Mouse (Mus musculus) megakaryocyte, embryonic 14.5 days (primary cell): Measurements from ENCODE around the gene Slc43a1. TPM values are rescaled to one million over a fixed set of nuclear protein-coding genes. Genes with fewer than 3 reads are reported as not detected.

Experiments
- H3K27me3 ChIP-seq: replicated peaks from 2 replicates; pipeline ENCODE3; 2012; ENCODE audit warnings: inconsistent platforms
- H3K36me3 ChIP-seq: replicated peaks from 2 replicates; pipeline ENCODE3; 2012; ENCODE audit warnings: low read length, inconsistent platforms, mixed read lengths
- H3K4me1 ChIP-seq: 2 replicates; pipeline ENCODE4 v1.6.1; 2012; ENCODE audit warnings: inconsistent platforms
- H3K4me3 ChIP-seq: replicated peaks from 2 replicates; pipeline ENCODE3; 2012; ENCODE audit warnings: moderate library complexity, mild to moderate bottlenecking, inconsistent platforms
- H3K9me3 ChIP-seq: 2 replicates; pipeline ENCODE4 v1.6.1; 2012; ENCODE audit warnings: inconsistent platforms
- FLI1 ChIP-seq: IDR thresholded peaks from 2 replicates; pipeline ENCODE4 v1.6.1; 2012; ENCODE audit warnings: low read length, inconsistent platforms, mixed read lengths
- GATA1 ChIP-seq: IDR thresholded peaks from 3 replicates; pipeline ENCODE4 v1.6.1; 2012; ENCODE audit warnings: mixed read lengths, low read length, inconsistent platforms, borderline replicate concordance
- polyA plus RNA-seq: library from polyadenylated mRNA; stranded (reverse); fragments of >175 nt; gene quantifications from 2 replicates; pipeline ENCODE4 v1.2.3, GENCODE M21; 2012; ENCODE audit warnings: low replicate concordance; ENCODE audit not compliant: insufficient read depth

Slc43a1 gene
- polyA plus RNA-seq, 1 experiment = 1.8 TPM

DNA sequence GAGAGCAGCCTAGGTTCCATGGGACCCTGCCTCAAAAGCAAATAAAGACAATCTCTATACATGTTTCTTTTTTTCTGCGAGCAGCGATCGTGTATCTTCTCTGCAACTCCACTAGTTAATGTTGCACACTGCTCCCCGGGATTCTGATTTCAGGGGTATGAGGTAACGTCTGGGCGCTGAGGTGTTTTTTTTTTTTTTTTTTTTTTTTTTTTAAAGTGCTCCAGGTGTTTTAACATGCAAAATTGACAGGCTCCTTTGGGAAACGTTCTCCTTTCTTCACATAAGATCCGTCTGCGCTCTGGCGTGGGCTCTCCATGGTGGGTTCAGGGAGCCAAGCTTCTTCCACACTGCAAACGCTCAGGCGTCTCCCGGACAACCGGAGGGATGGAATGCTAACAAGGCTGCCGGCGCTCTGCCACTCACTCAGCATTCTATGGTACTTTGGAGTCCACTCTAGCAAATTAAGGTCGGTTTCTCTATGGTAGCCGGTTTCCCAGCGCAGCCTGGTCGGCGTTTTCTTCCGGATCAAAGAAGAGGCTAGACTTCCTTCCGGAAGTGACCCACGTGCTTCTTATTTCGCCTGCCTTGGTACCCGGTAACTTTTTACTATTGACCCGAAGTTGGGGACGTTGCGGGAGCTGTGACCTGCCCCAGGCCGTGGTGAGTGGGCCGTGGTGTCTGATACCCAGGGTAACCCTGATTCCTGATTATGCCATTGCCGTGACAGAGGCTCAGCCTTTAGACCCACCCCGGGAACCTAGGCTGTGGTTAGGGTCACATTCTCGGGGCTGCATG, 12.0 kb upstream of the Slc43a1 start, which contains the start of gene Timm10:
TSS of gene Timm10 (plus strand) at position 510 of the 795 bp plus-strand sequence.
- Histone ChIP-seq H3K4me1 (peaks cover 49% of the 10 kb centered on the region), H3K9me3 (no peaks in the 10 kb centered on the region), H3K36me3 (peaks cover 26% of the 10 kb centered on the region), H3K27me3 (peaks cover 11% of the 10 kb centered on the region), H3K4me3 (peak within 1 kb of the TSS; percentile 98)
- TF ChIP-seq GATA1 = no peak
- no peak for TF ChIP-seq FLI1

DNA sequence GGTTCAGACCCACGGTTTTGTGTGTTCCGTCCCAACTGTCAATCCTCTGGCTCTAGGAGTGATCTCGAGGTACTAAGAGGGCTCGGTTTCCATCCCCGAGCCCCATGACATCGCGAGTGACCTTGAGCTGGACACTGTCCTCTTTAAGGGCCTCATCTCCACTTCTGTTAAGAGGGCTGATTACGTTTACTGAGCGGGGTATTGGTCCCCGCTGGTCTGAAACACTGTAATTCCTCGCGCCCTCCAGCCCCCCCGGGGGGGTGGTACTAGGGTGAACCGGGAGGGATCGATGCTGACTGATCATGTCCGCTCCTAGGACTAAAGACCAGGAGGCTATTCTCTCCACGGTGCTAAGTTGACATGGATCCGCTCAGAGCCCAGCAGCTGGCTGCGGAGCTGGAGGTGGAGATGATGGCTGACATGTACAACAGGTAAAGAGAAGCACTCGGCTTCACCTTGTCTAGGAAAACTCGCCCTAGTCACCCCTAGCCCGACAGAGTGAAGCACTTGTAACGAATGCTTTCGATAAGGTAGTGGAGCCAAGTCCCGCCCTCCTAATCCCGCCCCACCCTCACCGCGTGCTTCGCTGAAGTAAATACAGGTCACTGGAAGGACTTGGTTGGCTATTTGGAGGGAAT, 11.2 kb upstream of the Slc43a1 start:
- peaks cover 5% of the 10 kb centered on the region for H3K27me3 ChIP-seq
- H3K9me3 ChIP-seq = no peaks in the 10 kb centered on the region
- H3K36me3 ChIP-seq = peaks cover 26% of the 10 kb centered on the region
- TF ChIP-seq FLI1 = no peak
- TF ChIP-seq GATA1 = no peak
- peaks cover 47% of the 10 kb centered on the region for H3K4me1 ChIP-seq
- peak overlapping the region; percentile 98 for H3K4me3 ChIP-seq

DNA sequence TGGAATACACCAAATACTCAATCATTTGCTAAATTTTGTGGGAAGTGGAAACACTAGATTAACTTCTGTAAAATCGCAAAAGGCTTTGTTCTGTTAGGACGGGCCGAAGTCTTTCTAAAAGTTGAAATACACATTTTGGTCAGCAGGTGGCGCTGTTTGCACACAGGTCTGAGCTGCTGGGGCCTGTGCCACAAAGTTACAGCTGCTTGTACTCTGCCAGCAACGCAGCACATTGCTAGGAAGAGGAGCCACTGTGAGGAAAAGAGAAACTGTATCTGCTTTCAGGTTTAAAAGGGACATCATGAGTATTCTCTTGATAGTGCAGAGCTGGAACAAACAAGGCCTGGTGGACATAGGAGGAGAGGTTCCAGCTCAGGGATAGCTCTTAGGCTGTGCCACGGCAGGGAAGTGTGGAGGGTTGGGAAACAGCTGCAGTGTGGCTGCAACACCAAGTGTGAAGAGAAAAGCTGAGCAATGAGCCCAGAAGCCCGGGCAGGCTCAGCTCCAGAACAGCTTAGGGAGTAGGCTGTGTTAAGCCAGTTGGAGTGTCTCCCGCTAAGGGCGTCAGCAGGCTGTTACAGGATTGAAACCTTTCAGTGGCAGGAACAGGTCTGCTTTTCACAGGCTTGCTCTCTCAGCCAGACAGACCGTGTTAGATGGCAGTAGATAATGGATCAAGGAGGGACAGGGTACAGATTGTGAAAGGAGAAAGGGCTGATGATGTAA, 6.8 kb upstream of the Slc43a1 start:
- peaks cover 21% of the 10 kb centered on the region for H3K27me3 ChIP-seq
- peaks cover 19% of the 10 kb centered on the region for H3K4me1 ChIP-seq
- H3K36me3 ChIP-seq = peaks cover 26% of the 10 kb centered on the region
- no peak for TF ChIP-seq GATA1
- 0 out of 2 replicates have a peak, but pooled peaks cover 3% of the 10 kb centered on the region for H3K9me3 ChIP-seq
- no peak overlapping the region for H3K4me3 ChIP-seq

DNA sequence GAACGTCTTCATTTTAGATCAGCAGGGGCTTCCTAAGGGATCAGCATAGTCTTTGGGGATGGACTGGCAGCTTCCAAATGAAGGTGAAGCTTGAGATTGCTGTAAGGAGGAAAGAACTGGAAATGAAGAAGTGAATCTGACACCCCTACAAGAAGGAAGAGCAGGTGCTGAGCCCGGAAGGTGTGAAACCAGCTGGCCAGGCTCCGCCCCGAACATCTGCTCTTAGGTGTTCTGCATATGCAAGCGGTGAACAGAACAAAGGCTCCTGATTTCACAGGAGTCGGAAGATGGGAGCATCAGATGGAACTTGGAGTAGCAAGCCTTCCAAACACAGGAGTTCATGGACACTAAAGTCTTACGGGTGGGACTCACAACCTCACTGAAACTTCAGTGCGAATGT, 1.5 kb upstream of the Slc43a1 start:
- peaks cover 61% of the 10 kb centered on the region for H3K27me3 ChIP-seq
- no peak overlapping the region for H3K4me3 ChIP-seq

DNA sequence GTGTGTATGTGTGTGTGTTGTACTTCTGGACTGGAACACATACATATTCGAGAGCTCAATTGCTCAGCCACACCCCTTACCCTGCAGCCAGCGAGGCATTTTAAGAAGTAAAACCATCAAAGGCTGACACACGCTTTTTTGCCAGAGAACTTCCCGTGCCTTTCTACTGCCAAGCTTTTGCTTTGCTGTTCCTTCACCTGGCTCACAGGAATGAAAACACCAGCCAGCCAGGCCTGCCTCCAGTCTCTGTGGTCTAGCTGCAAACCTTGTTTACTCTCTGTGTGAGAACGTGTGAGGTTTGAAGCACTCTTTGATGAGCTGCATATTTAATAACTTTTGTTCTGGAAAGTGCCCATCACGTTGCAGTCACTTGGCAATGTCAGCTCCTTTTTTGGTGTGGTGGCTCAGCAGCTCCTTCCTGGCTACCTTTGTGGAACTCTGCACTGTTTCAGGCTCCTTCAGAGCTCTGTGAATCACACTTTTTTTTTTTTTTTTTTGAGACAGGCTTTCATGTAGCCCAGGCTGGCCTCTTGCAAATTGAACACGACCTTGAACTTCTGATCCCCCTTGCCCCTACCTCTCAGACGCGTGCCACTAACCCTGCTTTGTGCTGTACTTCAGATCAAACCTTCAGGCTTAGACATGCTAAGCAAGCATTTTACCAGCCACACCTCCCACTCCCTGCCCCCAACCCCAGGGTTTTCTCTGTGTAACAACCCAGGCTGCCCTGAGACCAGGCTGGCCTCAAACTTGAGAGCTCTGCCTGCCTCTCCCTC, 645 bp upstream of the Slc43a1 start:
- no peak for TF ChIP-seq FLI1
- TF ChIP-seq GATA1 = no peak
- Histone ChIP-seq H3K4me1 (peaks cover 42% of the 10 kb centered on the region), H3K4me3 (peak overlapping the region; percentile 20), H3K9me3 (0 out of 2 replicates have a peak, but pooled peaks cover 3% of the 10 kb centered on the region), H3K36me3 (no peaks in the 10 kb centered on the region), H3K27me3 (peaks cover 61% of the 10 kb centered on the region)

More for the DNA sequence above, 1.5 kb upstream of the Slc43a1 start:
- Histone ChIP-seq H3K9me3 (0 out of 2 replicates have a peak, but pooled peaks cover 3% of the 10 kb centered on the region), H3K36me3 (no peaks in the 10 kb centered on the region), H3K4me1 (peaks cover 41% of the 10 kb centered on the region)
- TF ChIP-seq GATA1 (no peak), FLI1 (no peak)

DNA sequence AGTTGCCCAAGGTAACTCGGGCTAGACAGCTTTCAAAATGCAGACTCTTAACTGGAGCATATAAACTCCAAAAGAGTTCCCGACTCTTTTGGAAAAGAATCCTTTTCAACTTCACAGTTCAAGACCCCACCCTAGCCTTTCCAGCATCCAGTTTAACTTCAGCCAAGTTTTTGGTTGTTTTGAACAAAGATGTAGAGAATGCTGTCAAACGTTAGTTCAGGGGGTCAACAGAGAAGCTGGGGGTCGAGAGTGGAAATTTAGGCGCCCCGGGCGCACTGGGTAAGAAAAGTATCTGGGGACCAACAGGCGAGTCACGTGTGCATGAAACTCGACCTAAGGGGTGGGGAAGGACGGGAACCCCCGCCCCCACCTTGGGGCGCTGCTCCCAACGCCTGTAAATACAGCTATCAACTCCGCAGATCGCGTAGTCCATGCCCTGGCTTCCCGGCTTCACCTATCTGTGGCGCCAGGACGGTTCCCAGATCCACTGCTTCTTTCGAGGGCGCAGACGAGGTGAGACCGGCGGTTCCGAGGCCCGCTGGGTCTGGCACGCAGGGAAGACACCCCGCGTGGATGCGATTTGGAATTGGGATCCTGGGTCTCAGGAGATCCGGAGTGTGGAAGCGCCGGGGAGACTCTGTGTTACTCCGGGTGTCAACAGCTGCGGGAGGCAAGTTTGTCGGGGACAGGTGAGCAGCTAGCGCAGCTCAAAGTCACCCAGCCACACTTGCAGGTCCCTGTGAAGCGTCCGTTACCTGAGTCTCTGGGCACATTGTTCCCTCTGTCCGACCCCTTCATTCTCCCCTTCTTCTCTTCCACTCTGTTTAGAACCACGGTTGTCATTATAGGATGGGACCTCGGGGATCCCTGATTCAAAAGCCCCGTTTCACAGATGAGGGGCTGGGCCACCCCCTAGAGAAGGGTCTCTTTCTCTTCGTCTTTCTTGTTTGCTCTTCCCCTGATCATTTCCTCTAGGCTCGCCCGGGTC, 637 bp downstream of the Slc43a1 start:
- Histone ChIP-seq H3K9me3 (0 out of 2 replicates have a peak, but pooled peaks cover 3% of the 10 kb centered on the region), H3K27me3 (peaks cover 57% of the 10 kb centered on the region), H3K4me1 (peaks cover 49% of the 10 kb centered on the region), H3K4me3 (peak overlapping the region; percentile 94), H3K36me3 (peaks cover 6% of the 10 kb centered on the region)
- TF ChIP-seq FLI1 (no peak), GATA1 (no peak)

DNA sequence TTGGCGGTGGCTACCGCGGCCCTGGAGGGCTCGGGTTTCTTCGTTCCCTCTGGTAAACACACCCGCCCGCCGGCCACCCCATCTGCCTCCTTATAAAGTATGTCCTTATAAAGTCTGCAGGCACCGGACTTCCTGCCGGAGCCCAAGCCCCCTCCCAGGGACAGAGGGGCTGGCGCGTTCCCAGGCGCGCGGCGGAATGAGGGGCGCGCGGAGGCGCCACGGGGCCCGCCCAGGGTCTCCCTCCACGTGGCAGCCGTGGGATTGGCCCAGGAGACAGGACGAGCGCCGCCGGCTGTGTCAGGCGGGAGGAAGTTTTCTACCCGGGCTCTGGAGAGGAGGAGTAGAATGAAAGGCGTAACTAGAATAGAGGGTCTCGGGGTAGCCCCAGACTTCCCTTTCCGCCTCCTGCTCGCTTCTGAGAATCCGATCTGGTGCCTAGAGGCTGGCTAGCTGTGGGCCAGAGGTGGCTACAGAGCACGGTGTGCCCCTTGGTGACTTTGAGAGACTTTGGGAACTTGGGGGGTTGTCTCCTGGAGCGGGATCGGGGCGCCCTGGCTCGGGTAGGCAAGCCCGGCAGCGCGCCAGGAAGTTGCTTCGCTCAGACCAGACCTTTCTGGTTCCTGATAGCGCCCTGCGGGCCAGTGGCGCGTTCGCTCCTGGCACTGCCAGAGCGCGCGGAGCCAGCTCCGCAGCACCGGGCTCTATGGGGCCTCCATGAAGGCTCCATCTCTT, 1.5 kb downstream of the Slc43a1 start:
- Histone ChIP-seq H3K4me3 (peak overlapping the region; percentile 94), H3K4me1 (peaks cover 57% of the 10 kb centered on the region), H3K27me3 (peaks cover 50% of the 10 kb centered on the region), H3K36me3 (peaks cover 12% of the 10 kb centered on the region), H3K9me3 (0 out of 2 replicates have a peak, but pooled peaks cover 3% of the 10 kb centered on the region)
- no peak for TF ChIP-seq FLI1
- no peak for TF ChIP-seq GATA1
